Mouse (Mus musculus): ENCODE data around the gene Chst12. TPM values are rescaled to one million over a fixed set of nuclear protein-coding genes. Genes with fewer than 3 reads are reported as not detected.

Chst12 gene
- polyA plus RNA-seq, 1 experiment from 2014 or later: 10.8 TPM

- ATAC-seq (ENCODE audit: low FRiP score): no peak
- DNase-seq (ENCODE audit: low spot score): no peak
- WGBS: 56% methylated on average over 4 of the region's 4 CpGs
- Histone ChIP-seq H3K9ac (ENCODE audit: low read depth, low read length) (no peak overlapping the region), H3K4me3 (ENCODE audit: low read depth, low read length) (no peak overlapping the region), H3K4me1 (replicated peaks; ENCODE audit: control insufficient read depth, insufficient read depth, low read length) (no peaks in the 10 kb centered on the region; the same call in 1 of the 2 replicates), H3K9me3 (ENCODE audit: control insufficient read depth, low read length) (no peaks in the 10 kb centered on the region), H3K36me3 (ENCODE audit: control insufficient read depth, insufficient read depth, low read length) (no peaks in the 10 kb centered on the region), H3K27me3 (ENCODE audit: control insufficient read depth, insufficient read depth, low read length) (no peaks in the 10 kb centered on the region), H3K4me2 (replicated peaks; ENCODE audit: low read depth, low read length) (no peak overlapping the region), H3K27ac (ENCODE audit: low read depth, low read length) (no peak overlapping the region)
Observed at GRCm38 (mm10) chr5:140571201-140571600, 65.9 kb downstream of the Chst12 start.

DNA sequence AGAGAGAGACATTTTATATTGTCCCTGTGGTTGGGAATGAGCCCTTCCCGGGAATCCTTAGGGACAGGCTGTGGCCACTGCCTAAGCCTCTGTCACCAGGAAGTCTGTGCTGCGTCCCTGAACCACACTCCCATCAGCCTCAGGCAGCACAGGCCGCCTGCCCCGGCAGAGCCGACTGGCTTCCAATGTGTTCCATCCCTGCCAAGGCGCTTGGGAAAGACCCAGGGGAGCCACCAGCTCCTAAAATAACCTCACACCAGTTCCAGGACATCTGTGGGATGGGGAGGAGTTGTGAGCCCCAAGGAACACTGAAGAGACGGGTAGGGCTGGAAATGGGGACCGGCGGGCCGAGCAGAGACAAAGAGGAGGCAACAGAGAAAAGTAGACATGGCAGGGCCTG, 66.3 kb downstream of the Chst12 start:
- Histone ChIP-seq H3K27ac (ENCODE audit: low read depth, low read length) (no peak overlapping the region), H3K4me1 (replicated peaks; ENCODE audit: control insufficient read depth, insufficient read depth, low read length) (no peaks in the 10 kb centered on the region; the same call in 1 of the 2 replicates), H3K4me3 (ENCODE audit: low read depth, low read length) (no peak overlapping the region), H3K36me3 (ENCODE audit: control insufficient read depth, insufficient read depth, low read length) (no peaks in the 10 kb centered on the region), H3K27me3 (ENCODE audit: control insufficient read depth, insufficient read depth, low read length) (no peaks in the 10 kb centered on the region), H3K9me3 (ENCODE audit: control insufficient read depth, low read length) (no peaks in the 10 kb centered on the region), H3K9ac (ENCODE audit: low read depth, low read length) (no peak overlapping the region), H3K4me2 (replicated peaks; ENCODE audit: low read depth, low read length) (no peak overlapping the region)
- 72% methylated on average over 10 of the region's 10 CpGs for WGBS
- no peak for ATAC-seq (ENCODE audit: low FRiP score)
- DNase-seq (ENCODE audit: low spot score): no peak

DNA sequence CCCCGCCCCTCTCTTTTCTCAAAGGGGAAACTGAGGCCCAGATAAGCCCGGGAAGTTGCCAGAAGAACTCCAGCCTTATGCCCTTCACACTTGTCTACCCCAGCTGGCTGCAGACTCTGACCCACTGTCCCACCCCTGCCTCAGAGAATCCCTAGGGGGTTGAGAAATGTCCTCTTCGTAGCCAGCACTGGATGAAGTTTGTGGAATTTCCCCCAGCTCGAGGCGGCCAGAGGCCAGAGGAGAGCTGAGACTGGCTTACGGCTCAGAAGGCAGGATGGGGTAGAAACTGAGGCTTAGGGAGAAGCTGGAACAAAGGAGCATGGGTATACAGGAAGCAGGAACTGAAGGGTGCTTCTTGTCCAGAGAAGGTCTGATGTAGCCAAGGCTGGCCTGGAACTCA, 67.3 kb downstream of the Chst12 start:
- Histone ChIP-seq H3K9me3 (ENCODE audit: control insufficient read depth, low read length) (no peaks in the 10 kb centered on the region), H3K36me3 (ENCODE audit: control insufficient read depth, insufficient read depth, low read length) (no peaks in the 10 kb centered on the region), H3K4me2 (replicated peaks; ENCODE audit: low read depth, low read length) (no peak overlapping the region), H3K27me3 (ENCODE audit: control insufficient read depth, insufficient read depth, low read length) (no peaks in the 10 kb centered on the region), H3K9ac (ENCODE audit: low read depth, low read length) (no peak overlapping the region), H3K27ac (ENCODE audit: low read depth, low read length) (no peak overlapping the region), H3K4me1 (replicated peaks; ENCODE audit: control insufficient read depth, insufficient read depth, low read length) (no peaks in the 10 kb centered on the region; the same call in 1 of the 2 replicates), H3K4me3 (ENCODE audit: low read depth, low read length) (no peak overlapping the region)
- ATAC-seq (ENCODE audit: low FRiP score) (no peak), DNase-seq (ENCODE audit: low spot score) (no peak)
- WGBS: 66% methylated on average over 6 of the region's 6 CpGs

Other genes starting within 250 kb of the Chst12 start
- 35.1 and 37.2 TPM in 2 replicates for gene Mad1l1, start 184.0 kb upstream of the Chst12 start, polyA plus RNA-seq (2014; fragmentation: Nextera tagmentation; extraction: Ambion mirVana)
- gene Nudt1, start 183.9 kb upstream of the Chst12 start, polyA plus RNA-seq (2014; fragmentation: Nextera tagmentation; extraction: Ambion mirVana): 36.0 and 41.5 TPM in 2 replicates
- gene Mrm2, start 173.7 kb upstream of the Chst12 start, polyA plus RNA-seq (2014; fragmentation: Nextera tagmentation; extraction: Ambion mirVana): 21.9 and 22.0 TPM in 2 replicates
- 5.4 and 7.4 TPM in 2 replicates for gene Snx8, start 116.3 kb upstream of the Chst12 start, polyA plus RNA-seq (2014; fragmentation: Nextera tagmentation; extraction: Ambion mirVana)
- gene Eif3b, start 86.2 kb upstream of the Chst12 start, polyA plus RNA-seq (2014; fragmentation: Nextera tagmentation; extraction: Ambion mirVana): 168 and 182 TPM in 2 replicates
- gene Gm4869, start 59.9 kb upstream of the Chst12 start, polyA plus RNA-seq (2014; fragmentation: Nextera tagmentation; extraction: Ambion mirVana): 0.08 TPM in 1 of 2 replicates, not detected in the other
- not detected in 2 replicates for gene Grifin, start 59.5 kb downstream of the Chst12 start, polyA plus RNA-seq (2014; fragmentation: Nextera tagmentation; extraction: Ambion mirVana)
- gene Lfng, start 101.8 kb downstream of the Chst12 start, polyA plus RNA-seq (2014; fragmentation: Nextera tagmentation; extraction: Ambion mirVana): 34.1 and 38.8 TPM in 2 replicates
- gene Ttyh3, start 143.5 kb downstream of the Chst12 start, polyA plus RNA-seq (2014; fragmentation: Nextera tagmentation; extraction: Ambion mirVana): 52.9 and 53.1 TPM in 2 replicates
- gene Iqce, start 196.8 kb downstream of the Chst12 start, polyA plus RNA-seq (2014; fragmentation: Nextera tagmentation; extraction: Ambion mirVana): 15.1 and 16.8 TPM in 2 replicates
- 8.8 and 9.6 TPM in 2 replicates for gene Brat1, start 199.5 kb downstream of the Chst12 start, polyA plus RNA-seq (2014; fragmentation: Nextera tagmentation; extraction: Ambion mirVana)
- gene Amz1, start 218.6 kb downstream of the Chst12 start, polyA plus RNA-seq (2014; fragmentation: Nextera tagmentation; extraction: Ambion mirVana): 0.32 and 1.5 TPM in 2 replicates